Mouse (Mus musculus) adrenal gland, postnatal 36 days (tissue): ENCODE results near the gene Mpnd. TPM values are rescaled to one million over a fixed set of nuclear protein-coding genes. Genes with fewer than 3 reads are reported as not detected.

Experiments used
- DNase-seq, 2 experiments: peaks; one replicate each; pipeline ENCODE4 v3.0.0; 2021; ENCODE audit warnings: mixed read lengths in 1 of 2
- total RNA-seq, 2 experiments: library from RNA; stranded (reverse); gene quantifications; 2 replicates each; pipeline ENCODE4 v1.2.3; 2021

Gene Mpnd
- total RNA-seq, 2 experiments from 2014 or later = 79.6 to 104 TPM

DNA sequence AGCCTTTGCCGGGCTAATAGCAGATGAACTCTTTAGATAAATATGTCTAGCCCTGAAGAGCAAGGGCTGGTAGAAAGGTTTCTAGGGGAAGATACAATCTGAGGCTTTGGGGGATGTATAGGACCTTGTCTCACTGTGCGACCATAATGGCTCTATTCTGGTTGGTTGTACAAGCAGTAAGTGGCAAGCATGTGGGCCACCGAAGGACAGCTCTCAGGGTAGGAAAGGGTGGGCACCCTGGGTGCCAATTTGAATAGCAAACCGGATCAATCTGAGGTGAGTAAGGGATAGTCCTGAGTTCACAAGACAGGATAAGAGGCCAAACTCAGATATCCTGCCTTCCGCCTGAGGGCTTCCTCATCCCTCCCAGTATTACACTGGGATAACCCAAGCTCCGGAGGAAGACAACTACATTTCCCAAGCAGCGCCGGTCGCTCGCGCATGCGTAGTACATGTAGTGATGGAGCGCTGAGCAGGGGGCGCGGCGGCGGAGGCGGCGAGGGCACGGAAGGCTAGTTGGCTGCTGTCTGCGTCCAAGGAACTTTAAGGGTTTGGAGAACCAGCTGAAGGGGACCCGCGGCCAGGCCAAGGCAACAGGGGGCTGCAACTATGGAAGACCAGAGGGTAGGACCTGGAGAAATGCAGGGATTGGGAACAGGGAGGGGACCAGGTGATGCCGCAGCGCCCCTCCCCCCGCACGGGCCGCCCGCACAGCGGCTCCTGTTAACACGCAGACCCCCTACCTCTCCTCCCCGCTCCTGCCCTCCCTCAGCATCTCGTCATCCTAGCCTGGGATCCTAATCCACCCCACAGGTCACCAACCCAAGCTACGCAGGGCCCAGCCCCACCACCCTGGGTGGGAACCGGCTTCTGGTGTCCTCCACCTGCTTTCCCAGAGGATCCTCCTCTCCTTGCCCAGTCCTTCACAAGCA is 19.2 kb upstream of the Mpnd start, which contains the start of gene Fsd1:
Gene Fsd1, plus strand, starts transcription at position 480 of the 932 bp plus-strand sequence.
- peak; percentile 27 to 50 for DNase-seq

- DNase-seq = no peak
Measured at GRCm38 (mm10) chr17:55990278-55990898, 15.1 kb upstream of the Mpnd start.

DNA sequence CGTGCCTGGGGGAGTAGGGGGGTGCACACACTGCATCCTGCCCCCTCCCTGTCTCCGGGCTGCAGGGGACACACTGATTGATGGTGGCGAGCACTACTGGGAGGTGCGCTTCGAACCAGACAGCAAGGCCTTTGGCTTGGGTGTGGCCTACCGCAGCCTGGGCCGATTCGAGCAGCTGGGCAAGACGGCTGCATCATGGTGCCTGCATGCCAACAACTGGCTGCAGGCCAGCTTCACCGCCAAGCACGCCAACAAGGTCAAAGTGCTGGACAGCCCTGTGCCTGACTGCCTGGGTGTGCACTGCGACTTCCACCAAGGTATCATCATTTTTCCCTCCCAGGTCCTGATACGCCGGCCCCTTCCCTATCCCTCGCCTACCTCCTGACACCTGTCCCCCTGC is 9.5 kb upstream of the Mpnd start:
- peak; percentile 87 to 88 for DNase-seq

DNA sequence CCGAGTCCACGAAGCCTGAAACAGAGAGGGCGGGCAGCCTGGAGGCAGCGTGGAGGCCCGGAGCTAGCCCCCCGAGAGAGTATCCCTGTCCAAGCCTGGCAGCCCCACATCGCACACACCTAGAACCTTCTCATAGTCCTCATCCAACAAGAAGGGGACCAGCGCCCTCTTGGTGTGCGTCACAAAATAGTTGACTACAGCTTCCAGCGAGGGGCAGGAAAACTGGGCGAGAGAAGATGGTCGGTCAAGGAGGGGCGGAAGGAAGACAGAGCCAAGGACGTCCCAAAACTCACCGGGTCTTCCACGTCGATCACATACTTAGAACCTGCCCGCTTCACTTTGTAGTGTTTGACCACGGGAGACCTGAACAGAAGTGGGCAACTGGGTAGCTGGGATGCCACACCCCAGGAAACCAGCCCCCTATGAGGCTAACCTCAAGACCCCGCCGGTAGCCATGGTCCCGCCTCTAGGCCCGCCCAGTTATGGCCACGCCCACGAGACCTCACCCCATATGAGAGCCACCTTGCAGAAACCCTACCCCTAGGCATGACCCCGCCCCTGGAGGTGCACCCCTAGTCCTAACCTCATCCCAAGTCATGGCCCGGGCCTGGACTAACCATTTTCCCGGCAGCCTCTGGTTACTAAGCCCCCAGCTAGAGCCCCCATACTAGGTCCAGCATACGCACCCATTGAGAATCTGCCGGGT is 5.6 kb upstream of the Mpnd start:
- DNase-seq = no peak

DNA sequence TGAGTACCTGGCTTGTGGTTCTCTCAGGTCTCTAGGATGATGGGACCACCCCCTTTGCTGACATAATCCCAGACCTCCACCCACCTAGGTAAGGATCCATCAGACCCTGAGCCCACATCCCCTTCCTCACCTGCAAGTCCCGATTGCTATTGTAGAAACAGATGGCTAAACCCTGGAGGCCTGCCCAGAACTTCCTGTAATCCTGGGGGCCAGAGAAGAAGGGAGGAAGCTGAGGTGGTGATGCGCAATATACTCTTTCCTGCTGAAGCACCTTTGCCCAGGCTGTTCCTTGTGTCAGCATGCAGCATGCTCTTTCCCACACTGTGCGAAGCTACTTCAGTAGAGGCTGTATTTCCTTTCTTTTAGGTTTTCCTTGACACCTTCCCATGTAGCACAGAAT is 2.5 kb upstream of the Mpnd start:
- no peak for DNase-seq

GRCm38 (mm10) chr17:56006956-56007355 is 1.4 kb downstream of the Mpnd start:
- no peak for DNase-seq

GRCm38 (mm10) chr17:56007444-56008355 is 2.2 kb downstream of the Mpnd start:
- DNase-seq = no peak

DNA sequence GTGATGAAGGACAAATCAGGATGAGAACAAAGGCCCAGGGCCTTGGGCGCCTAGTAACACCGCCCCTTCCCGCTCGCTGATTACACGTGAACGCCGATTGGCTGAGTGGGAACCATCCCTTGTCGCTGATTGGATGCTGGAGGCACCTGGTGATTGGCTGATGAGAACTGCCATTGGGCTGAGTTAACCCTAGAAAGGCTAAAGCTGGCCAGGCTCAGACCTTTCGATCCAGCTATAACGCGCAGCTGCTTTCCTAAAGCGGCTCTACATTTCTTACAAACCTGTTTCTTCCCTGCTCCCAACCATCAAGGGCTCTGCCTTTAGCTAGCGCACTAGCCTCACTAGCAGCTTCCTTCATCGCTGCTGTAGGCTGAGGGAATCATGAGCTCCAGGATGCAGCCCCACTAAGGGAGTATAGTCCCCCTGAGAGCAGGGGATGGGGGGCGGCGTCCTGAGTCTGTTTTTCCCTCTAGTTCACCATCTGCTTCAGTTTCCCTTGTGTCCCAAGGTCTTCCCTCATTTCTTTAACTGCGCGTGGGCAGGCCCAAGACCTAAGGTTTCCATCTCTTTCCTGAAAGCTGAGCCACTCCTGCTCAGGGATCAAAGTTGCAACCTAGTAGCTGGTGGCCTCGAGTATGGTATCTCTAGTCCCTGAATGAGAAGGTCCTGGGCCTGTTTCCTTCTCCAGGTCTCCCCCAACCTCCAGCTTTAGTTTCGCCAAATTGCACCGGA is 3.0 kb downstream of the Mpnd start:
- peak; percentile 93 to 95 for DNase-seq

DNA sequence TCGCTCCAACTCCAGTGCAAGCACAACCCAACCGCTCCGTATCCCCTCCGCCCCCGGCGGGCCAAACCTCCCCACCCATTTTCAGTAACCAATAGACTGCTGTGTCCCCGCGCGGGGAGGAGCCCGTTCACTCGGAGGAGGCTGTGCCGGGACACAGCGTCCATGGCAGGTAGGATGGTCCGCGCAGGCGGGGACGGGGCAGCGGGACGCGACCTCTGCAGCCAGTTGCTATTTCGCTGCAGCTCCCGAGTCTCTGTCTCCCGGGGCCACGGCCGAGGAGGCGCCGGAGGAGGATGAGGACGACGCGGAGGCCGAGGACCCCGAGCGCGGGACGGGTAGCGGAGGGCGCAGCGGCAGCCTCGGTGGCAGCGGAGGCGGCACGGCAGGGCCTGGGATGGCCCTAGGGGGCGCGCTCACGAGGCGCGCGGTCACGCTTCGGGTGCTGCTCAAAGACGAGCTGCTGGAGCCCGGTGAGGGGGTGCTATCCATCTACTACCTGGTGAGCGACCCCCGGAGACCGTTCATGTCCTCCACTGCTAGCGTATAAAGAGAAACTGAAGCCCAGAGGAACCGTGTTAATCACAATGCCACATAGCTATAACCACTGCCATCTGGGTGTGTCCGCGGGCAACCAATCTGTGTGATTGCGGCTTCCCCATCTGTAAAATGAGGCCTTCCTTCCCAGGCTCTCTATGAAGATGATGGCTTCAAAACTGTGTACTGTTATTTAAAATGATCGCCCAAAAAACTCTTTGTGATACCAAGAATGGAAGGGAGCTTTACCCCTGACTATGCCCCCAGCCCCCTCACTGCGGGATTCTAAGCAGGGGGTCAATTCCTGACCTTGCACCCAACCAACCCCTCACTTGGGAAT is 3.8 kb downstream of the Mpnd start:
- DNase-seq = peak; percentile 96 to 97

DNA sequence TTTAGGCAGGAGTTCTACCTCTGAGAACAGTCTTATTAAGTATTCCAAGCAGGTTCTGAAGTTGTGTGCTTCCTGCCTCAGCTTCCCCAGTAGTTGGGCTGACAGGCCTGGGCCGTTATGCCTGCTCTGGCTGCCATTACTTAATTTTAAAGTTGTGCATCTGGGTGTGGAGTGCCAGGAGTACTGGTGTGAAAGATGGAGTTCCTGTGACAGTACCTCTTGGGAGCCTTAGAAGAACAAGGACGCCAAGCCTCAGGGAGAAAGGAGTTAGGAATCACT is 4.4 kb downstream of the Mpnd start:
- DNase-seq = no peak

DNA sequence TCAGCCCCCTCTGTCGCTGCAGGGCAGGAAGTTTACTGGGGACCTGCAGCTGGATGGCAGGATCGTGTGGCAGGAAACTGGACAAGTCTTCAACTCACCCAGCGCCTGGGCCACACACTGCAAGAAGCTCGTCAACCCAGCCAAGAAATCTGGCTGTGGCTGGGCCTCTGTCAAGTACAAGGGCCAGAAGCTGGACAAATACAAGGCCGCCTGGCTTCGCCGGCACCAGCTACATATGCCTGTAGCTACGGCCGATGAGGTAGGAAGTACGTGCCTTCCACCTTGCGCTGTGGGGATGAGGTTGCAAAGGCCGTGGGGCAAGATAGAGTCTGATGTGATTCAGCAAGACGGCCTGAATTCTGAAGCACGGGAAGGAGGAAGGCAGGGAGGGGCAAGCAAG is 4.7 kb downstream of the Mpnd start:
- no peak for DNase-seq

DNA sequence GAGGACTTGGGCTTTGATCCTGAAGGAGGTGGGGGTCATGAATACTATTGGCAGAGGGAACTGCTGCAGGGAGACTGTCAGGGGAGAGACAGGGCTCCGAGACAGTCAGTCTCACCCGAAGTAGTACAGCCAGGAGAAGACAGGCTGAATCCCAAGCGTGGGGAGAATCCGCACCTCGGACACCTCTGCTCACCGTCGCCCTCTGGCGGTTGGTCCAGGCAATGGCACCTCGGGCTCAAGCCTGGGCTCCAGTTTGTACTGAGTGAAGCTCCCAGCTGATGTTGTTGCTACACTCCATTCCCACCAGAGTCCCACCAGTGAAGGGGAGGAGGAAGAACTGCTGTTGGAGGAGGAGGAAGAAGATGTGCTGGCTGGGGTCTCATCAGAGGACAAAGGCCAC is 5.2 kb downstream of the Mpnd start:
- peak; percentile 87 to 91 for DNase-seq

GRCm38 (mm10) chr17:56011441-56011840 is 5.9 kb downstream of the Mpnd start:
- no peak for DNase-seq

GRCm38 (mm10) chr17:56015293-56015692 is 9.8 kb downstream of the Mpnd start:
- DNase-seq = no peak

DNA sequence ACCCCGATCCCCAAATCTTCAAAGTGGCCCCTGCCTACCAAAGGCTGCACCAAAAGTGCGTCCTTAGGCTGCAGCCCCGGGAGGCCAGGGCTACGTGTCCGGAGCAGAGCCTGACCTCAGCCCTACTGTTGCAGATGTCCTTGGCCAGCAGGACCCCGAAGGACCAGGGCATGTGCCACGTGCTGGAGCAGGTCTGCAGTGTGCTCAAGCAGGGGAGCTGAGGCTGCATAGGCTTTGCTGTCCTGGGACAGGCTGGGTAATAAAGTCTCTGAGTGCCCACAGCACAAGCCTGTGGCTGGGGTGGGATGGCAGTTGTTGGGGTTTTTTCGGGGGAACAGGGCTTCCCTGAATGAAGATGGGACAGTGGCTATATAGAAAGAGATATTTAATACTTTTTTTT is 10.9 kb downstream of the Mpnd start:
- DNase-seq = no peak

- no peak for DNase-seq
Measured at GRCm38 (mm10) chr17:56016793-56017785, 11.6 kb downstream of the Mpnd start.

- DNase-seq = no peak
Measured at GRCm38 (mm10) chr17:56017848-56018247, 12.3 kb downstream of the Mpnd start.

DNA sequence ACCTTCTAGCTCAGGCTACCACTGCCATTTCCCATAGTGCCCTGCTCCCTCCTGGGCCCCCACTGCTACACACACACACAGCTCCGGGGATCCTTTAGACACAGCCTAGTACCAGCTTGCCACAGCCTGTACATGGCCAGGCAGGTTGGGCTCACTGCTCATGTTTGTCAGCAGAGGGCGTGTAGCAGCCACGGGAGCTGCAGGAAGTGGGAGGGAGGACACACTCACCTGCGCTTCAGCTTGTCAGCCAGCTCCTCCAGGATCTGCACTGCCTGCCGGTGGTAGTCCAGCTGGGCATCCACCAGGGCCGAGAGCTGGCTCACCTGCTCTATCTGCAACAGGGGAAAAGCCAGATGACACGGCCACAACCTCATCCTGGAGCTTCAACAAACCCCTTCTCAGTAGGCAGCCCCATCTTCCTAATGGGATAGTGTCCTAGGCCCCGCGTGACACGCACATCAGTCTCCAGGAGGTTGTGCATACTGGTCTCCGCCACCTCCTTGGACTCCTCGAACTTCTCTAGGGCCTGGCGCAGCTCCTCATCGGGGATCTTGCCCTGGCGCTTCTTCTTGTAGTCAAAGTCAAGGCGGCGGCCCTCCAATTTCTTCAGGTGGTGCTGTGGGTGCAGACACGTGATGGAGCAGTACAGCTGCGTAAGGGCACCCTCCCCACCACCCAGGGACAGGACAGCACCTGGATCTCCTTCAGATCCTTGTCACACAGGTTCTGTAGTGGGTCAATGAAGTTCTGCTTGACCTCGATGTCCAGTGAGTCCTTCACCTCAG is 13.0 kb downstream of the Mpnd start:
- DNase-seq = peak; percentile 66 to 76
